Mouse (Mus musculus) kidney, embryonic 15.5 days (tissue): ENCODE data around the gene Commd7. TPM values are rescaled to one million over a fixed set of nuclear protein-coding genes. Genes with fewer than 3 reads are reported as not detected.

Source experiments
- ATAC-seq: fragments of 200-750 bp; cut with Nextera tagmentation; replicated peaks from 2 replicates; pipeline ENCODE4 v1.8.0; 2017; ENCODE audit warnings: moderate TSS enrichment; ENCODE audit not compliant: low FRiP score
- H3K27ac ChIP-seq: fragments of 300-500 bp; sonication (generic); 2 replicates; pipeline ENCODE4 v1.5.1; 2015; ENCODE audit warnings: mild to moderate bottlenecking, inconsistent platforms
- H3K27me3 ChIP-seq: fragments of 300-500 bp; sonication (generic); 2 replicates; pipeline ENCODE4 v1.6.1; 2015; ENCODE audit warnings: inconsistent platforms
- H3K36me3 ChIP-seq: fragments of 300-500 bp; sonication (generic); 2 replicates; pipeline ENCODE4 v1.6.1; 2015; ENCODE audit warnings: inconsistent platforms
- H3K4me1 ChIP-seq: fragments of 300-500 bp; sonication (generic); 2 replicates; pipeline ENCODE4 v1.6.1; 2015; ENCODE audit warnings: inconsistent platforms
- H3K4me2 ChIP-seq: fragments of 300-500 bp; sonication (generic); 2 replicates; pipeline ENCODE4 v1.6.1; 2015; ENCODE audit warnings: moderate library complexity, mild to moderate bottlenecking, inconsistent platforms
- H3K4me3 ChIP-seq: fragments of 300-500 bp; sonication (generic); replicated peaks from 2 replicates; pipeline ENCODE4 v1.5.1; 2015; ENCODE audit warnings: mild to moderate bottlenecking, inconsistent platforms
- H3K9ac ChIP-seq: fragments of 300-500 bp; sonication (generic); 2 replicates; pipeline ENCODE4 v1.6.1; 2015; ENCODE audit warnings: mild to moderate bottlenecking, inconsistent platforms
- H3K9me3 ChIP-seq: fragments of 300-500 bp; sonication (generic); replicated peaks from 2 replicates; pipeline ENCODE4 v1.6.1; 2016; ENCODE audit warnings: inconsistent platforms
- WGBS: fragments of 180-500 bp; shearing (Covaris S2); methylation state at CpG from one replicate; pipeline ENCODE4 v1.1.7; 2015; ENCODE audit warnings: mixed read lengths; 5-methylcytosine and 5-hydroxymethylcytosine counted together
- polyA plus RNA-seq: library from polyadenylated mRNA; unstranded; fragments of >200 nt; fragmentation: Nextera tagmentation; extraction: Ambion mirVana; gene quantifications from 2 replicates; pipeline ENCODE4 v1.2.1, GENCODE M21; 2015

The Commd7 gene
- polyA plus RNA-seq, 1 experiment from 2014 or later: 75.2 TPM

DNA sequence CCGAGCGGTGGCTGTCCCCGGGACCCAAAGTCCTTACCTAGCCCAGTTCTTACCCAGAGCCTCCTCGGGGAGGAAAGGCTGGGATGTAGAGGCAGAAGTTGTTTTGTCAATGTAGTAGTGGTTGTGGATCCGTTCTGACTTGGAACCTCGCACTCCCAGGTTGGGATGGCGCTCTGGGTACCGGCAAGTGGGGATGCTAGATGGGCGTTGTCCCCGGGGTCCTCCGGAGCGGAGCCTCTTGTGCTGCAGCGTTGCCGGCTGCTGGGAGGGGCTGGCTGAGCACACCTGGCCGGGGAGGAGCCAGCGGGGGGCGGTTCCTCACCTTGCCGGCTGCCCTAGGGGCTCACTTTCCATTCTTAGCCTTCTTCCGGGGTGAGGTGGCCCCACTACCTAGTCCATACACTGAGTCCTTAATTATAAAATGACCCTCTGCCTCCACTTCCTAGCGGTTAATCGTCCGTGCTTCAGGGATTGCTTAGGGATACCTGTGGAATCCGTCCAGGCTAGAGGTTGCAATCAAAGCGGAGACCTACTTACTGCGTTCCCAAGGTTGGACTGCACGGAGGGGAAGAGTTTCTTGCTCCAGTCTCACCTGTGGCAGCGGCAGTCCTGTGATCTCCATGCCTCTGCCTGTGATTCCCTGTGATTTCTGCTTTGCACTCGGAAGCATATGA lies 17.6 kb upstream of the Commd7 start:
- Histone ChIP-seq H3K9me3 (no peaks in the 10 kb centered on the region), H3K27ac (0 out of 2 replicates have a peak overlapping the region, but pooled peaks have one; percentile 51), H3K9ac (peak overlapping the region; percentile 74), H3K27me3 (no peaks in the 10 kb centered on the region), H3K36me3 (no peaks in the 10 kb centered on the region), H3K4me3 (peak overlapping the region; percentile 84), H3K4me2 (peak overlapping the region; percentile 96), H3K4me1 (peaks cover 22% of the 10 kb centered on the region)
- ATAC-seq: peak; percentile 47
- WGBS: 3% methylated on average over 28 of the region's 28 CpGs

GRCm38 (mm10) chr2:153649298-153650013 lies 16.9 kb upstream of the Commd7 start, which contains the start of gene Dnmt3b:
TSS of gene Dnmt3b (plus strand) at chr2:153649450.
- WGBS: under 1% methylated on average over 87 of the region's 93 CpGs
- peak within 1 kb of the TSS; percentile 74 for H3K9ac ChIP-seq
- ATAC-seq: peak; percentile 88
- H3K36me3 ChIP-seq: no peaks in the 10 kb centered on the region
- H3K4me2 ChIP-seq: peak within 1 kb of the TSS; percentile 96
- peaks cover 22% of the 10 kb centered on the region for H3K4me1 ChIP-seq
- H3K4me3 ChIP-seq: peak within 1 kb of the TSS; percentile 84
- H3K27ac ChIP-seq: 0 out of 2 replicates have a peak within 1 kb of the TSS, but pooled peaks have one; percentile 51
- no peaks in the 10 kb centered on the region for H3K27me3 ChIP-seq
- no peaks in the 10 kb centered on the region for H3K9me3 ChIP-seq

GRCm38 (mm10) chr2:153648773-153649297 lies 16.3 kb upstream of the Commd7 start:
- peak overlapping the region; percentile 96 for H3K4me2 ChIP-seq
- no peaks in the 10 kb centered on the region for H3K27me3 ChIP-seq
- H3K4me1 ChIP-seq: peaks cover 22% of the 10 kb centered on the region
- 0 out of 2 replicates have a peak overlapping the region, but pooled peaks have one; percentile 51 for H3K27ac ChIP-seq
- ATAC-seq: peak; percentile 1; the same call in 1 of the 2 replicates
- H3K36me3 ChIP-seq: no peaks in the 10 kb centered on the region
- H3K9ac ChIP-seq: peak overlapping the region; percentile 74
- 16% methylated on average over 14 of the region's 14 CpGs for WGBS
- H3K9me3 ChIP-seq: no peaks in the 10 kb centered on the region
- peak overlapping the region; percentile 84 for H3K4me3 ChIP-seq

GRCm38 (mm10) chr2:153642999-153643398 lies 10.4 kb upstream of the Commd7 start:
- 43% methylated on average over 6 of the region's 6 CpGs for WGBS
- no peak for ATAC-seq
- Histone ChIP-seq H3K27ac (no peak overlapping the region), H3K27me3 (peaks cover 7% of the 10 kb centered on the region; the same call in 1 of the 2 replicates), H3K9ac (no peak overlapping the region), H3K4me2 (no peak overlapping the region), H3K36me3 (no peaks in the 10 kb centered on the region), H3K4me3 (no peak overlapping the region), H3K4me1 (peaks cover 6% of the 10 kb centered on the region), H3K9me3 (no peaks in the 10 kb centered on the region)

DNA sequence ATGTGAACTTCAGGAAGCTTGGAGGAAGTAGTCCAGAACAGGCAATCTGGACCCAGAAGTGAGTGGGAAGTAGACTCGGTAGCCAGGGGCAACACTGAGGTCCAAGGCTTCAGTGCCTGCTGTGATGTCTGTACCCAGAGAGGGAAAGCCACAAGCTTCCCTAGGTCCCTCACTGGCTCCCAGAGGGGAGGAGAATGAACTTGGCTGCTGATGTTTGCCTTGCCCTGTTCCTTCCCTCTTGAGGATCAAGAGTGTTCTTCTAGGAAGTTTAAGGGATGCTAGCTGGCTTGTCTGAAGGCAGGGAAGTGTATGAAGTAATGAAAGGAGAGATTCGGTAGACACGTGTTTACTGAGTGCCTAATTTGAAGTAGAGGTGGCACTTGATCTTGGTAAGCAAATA lies 9.9 kb upstream of the Commd7 start:
- Histone ChIP-seq H3K27ac (no peak overlapping the region), H3K4me1 (peaks cover 6% of the 10 kb centered on the region), H3K4me3 (no peak overlapping the region), H3K36me3 (no peaks in the 10 kb centered on the region), H3K27me3 (peaks cover 7% of the 10 kb centered on the region; the same call in 1 of the 2 replicates), H3K9me3 (no peaks in the 10 kb centered on the region), H3K9ac (no peak overlapping the region), H3K4me2 (no peak overlapping the region)
- WGBS: 31% methylated on average over 3 of the region's 3 CpGs
- no peak for ATAC-seq

GRCm38 (mm10) chr2:153638977-153639680 lies 6.5 kb upstream of the Commd7 start:
- H3K27ac ChIP-seq: no peak overlapping the region
- ATAC-seq: no peak
- H3K4me3 ChIP-seq: no peak overlapping the region
- H3K4me2 ChIP-seq: no peak overlapping the region
- H3K9ac ChIP-seq: no peak overlapping the region
- peaks cover 6% of the 10 kb centered on the region for H3K4me1 ChIP-seq
- H3K36me3 ChIP-seq: no peaks in the 10 kb centered on the region
- 38% methylated on average over 15 of the region's 15 CpGs for WGBS
- no peaks in the 10 kb centered on the region for H3K9me3 ChIP-seq
- H3K27me3 ChIP-seq: peaks cover 7% of the 10 kb centered on the region; the same call in 1 of the 2 replicates

DNA sequence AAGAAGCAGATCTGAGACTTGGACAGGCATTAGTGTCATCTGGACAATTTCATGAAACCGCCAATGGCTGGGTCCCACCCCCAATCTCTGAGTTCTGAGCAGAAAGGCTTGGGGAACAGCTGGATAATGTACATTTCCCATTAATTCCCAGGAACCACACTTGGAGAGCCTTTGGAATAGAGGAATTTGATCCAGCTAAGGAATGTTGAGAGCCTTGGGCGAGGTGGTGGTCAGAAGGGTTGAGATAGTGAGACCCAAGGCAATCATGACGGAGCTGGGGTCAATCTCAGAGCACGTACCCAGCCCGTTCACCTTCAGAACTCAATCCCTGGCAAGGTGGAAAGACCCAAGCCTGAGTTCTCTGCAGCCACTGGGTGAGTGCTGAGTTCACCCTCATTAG lies 678 bp upstream of the Commd7 start:
- no peaks in the 10 kb centered on the region for H3K27me3 ChIP-seq
- 82% methylated on average over 5 of the region's 5 CpGs for WGBS
- peaks cover 18% of the 10 kb centered on the region for H3K4me1 ChIP-seq
- peak overlapping the region; percentile 91; the same call in 1 of the 2 replicates for H3K4me3 ChIP-seq
- no peaks in the 10 kb centered on the region for H3K9me3 ChIP-seq
- H3K4me2 ChIP-seq: peak overlapping the region; percentile 73
- H3K9ac ChIP-seq: peak overlapping the region; percentile 88
- ATAC-seq: no peak
- H3K36me3 ChIP-seq: peaks cover 7% of the 10 kb centered on the region
- H3K27ac ChIP-seq: peak overlapping the region; percentile 95; the same call in 1 of the 2 replicates

DNA sequence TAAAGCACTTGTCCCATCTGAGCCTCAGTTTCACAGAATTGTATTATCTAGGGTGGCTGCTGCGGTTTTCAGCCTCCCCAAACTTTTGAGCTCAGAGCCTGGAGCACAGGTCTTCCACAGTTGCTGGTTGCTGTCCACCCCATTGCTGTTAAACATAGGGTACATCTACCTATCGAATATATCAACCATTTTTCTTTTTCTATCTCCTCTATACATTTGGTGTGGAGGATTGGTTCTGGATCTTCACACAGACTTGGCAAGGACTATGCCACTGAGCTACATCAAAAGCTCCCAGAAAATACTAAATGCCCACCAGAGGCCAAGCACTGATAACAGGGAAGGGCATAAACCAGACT lies 268 bp upstream of the Commd7 start:
- Histone ChIP-seq H3K27ac (peak overlapping the region; percentile 95), H3K27me3 (no peaks in the 10 kb centered on the region), H3K4me3 (peak overlapping the region; percentile 91), H3K4me2 (peak overlapping the region; percentile 73), H3K9me3 (no peaks in the 10 kb centered on the region), H3K9ac (peak overlapping the region; percentile 88), H3K36me3 (peaks cover 11% of the 10 kb centered on the region), H3K4me1 (peaks cover 18% of the 10 kb centered on the region)
- WGBS: 26% methylated on average over 2 of the region's 2 CpGs
- ATAC-seq: no peak

DNA sequence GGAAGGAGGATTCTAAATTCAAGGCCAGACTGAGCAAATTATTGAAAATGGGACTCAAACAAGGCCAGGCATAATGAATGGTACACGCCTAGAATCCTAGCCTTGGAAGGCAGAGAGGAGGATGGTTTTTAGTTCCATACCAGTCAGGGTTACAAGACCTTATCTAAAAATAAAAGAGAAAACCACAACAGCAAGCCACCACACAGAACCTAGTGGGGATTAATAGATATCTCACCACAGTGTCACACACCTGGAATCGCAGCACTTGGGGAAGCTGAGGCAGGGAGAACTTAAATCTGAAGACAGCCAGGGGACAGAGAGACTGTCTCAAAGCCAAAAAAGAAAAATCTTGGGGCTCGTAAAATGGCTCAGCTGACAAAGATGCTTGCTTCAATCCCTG lies 1.6 kb downstream of the Commd7 start:
- 0 out of 2 replicates have a peak overlapping the region, but pooled peaks have one; percentile 91 for H3K4me3 ChIP-seq
- H3K9me3 ChIP-seq: no peaks in the 10 kb centered on the region
- H3K4me2 ChIP-seq: no peak overlapping the region
- peaks cover 18% of the 10 kb centered on the region for H3K4me1 ChIP-seq
- no peak overlapping the region for H3K27ac ChIP-seq
- H3K36me3 ChIP-seq: peaks cover 30% of the 10 kb centered on the region
- no peak for ATAC-seq
- H3K27me3 ChIP-seq: no peaks in the 10 kb centered on the region
- WGBS: 84% methylated on average over 3 of the region's 3 CpGs
- no peak overlapping the region for H3K9ac ChIP-seq

DNA sequence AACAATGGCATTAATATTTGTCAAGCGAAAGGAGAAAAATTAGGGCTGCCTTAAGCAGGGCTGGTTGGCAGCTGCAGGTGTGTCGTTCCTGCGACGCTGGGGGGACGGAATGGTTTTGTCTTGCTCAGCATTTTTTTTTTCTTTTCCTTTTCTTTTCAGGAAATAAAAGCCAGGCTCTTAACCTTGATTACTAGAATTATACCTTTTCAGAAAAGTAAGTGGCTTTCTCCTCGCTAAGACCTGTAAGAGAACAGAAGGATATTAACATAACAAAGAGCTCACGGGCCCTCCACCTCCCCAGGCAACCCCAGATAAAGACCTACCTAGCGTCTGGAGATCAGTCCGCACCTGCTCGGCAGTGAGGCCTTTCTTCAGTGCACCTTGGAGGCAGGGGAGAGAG lies 10.1 kb downstream of the Commd7 start:
- ATAC-seq: no peak
- Histone ChIP-seq H3K36me3 (peaks cover 94% of the 10 kb centered on the region), H3K4me2 (no peak overlapping the region), H3K9ac (no peak overlapping the region), H3K27ac (no peak overlapping the region), H3K9me3 (no peaks in the 10 kb centered on the region), H3K4me1 (no peaks in the 10 kb centered on the region), H3K27me3 (no peaks in the 10 kb centered on the region), H3K4me3 (no peak overlapping the region)
- 66% methylated on average over 10 of the region's 10 CpGs for WGBS

GRCm38 (mm10) chr2:153618889-153619288 lies 13.7 kb downstream of the Commd7 start:
- no peaks in the 10 kb centered on the region for H3K4me1 ChIP-seq
- H3K36me3 ChIP-seq: peaks cover 78% of the 10 kb centered on the region
- H3K9ac ChIP-seq: no peak overlapping the region
- no peak overlapping the region for H3K4me2 ChIP-seq
- H3K27me3 ChIP-seq: no peaks in the 10 kb centered on the region
- H3K27ac ChIP-seq: no peak overlapping the region
- WGBS: 79% methylated on average over 10 of the region's 10 CpGs
- H3K4me3 ChIP-seq: no peak overlapping the region
- no peaks in the 10 kb centered on the region for H3K9me3 ChIP-seq
- ATAC-seq: no peak
